Mouse (Mus musculus): ENCODE data around the gene Atxn2. TPM values are rescaled to one million over a fixed set of nuclear protein-coding genes. Genes with fewer than 3 reads are reported as not detected.

The Atxn2 gene
- polyA plus RNA-seq, 1 experiment: 153 TPM

DNA sequence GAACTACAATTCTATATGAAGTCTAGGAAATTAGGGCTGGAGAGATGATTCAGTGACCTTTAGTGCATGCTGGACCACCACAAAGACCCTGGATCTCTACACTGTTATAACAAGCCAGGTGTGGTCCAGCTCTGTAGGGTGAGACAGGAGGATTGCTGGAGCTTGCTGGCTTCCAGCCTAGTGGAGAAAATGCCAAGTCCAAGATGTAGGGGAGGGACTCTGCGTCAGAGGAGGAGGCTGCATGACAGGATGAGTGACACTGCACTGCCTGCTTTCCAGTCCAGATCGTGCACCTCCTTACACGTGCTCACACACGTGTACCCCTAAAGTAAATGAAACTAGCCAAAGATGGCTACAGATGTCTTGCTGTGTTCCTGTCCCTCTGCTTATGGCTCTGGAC lies 48.8 kb downstream of the Atxn2 start:
- DNase-seq (ENCODE audit: extremely low spot score in 1 of 2, low spot score in 1 of 2): no peak

GRCm38 (mm10) chr5:121761459-121761858 lies 50.3 kb downstream of the Atxn2 start:
- no peak for DNase-seq (ENCODE audit: extremely low spot score in 1 of 2, low spot score in 1 of 2)

GRCm38 (mm10) chr5:121762949-121763348 lies 51.8 kb downstream of the Atxn2 start:
- no peak for DNase-seq (ENCODE audit: extremely low spot score in 1 of 2, low spot score in 1 of 2)

GRCm38 (mm10) chr5:121765020-121765419 lies 53.9 kb downstream of the Atxn2 start:
- DNase-seq (ENCODE audit: extremely low spot score in 1 of 2, low spot score in 1 of 2): no peak

DNA sequence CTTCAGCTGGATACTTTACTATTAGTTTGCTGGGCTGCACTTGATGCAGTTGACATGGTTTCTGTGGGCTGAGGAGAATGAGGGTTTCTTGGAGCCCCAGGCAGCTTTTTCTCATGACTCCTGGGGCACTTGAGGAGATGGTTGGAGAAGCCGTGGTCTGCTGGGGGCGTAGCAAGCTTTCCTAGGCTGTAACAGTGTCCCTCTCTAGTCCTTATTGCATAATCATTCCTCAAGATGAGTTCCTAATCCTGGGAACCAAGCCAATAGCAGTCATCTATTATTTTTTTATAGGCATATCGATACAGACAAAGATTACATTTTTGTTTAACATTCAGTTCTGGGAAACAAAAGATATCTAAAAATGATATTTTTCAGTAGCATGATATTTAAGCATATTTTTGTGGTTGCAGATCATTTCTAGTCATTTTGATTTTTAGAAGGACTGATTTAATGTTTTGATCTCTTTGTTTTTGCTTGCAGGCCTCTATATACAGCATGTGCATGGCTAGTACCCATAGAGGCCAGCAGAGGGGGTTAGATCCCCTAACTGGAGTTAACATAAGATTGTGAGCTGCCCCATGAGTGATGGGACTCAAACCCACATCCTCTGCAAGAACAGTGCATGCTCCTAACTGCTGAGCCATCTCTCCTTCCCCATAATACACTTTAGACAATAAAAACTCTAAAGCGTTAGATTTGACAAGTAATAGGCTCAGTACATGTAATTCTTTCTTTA lies 55.1 kb downstream of the Atxn2 start:
- DNase-seq (ENCODE audit: extremely low spot score in 1 of 2, low spot score in 1 of 2): no peak

DNA sequence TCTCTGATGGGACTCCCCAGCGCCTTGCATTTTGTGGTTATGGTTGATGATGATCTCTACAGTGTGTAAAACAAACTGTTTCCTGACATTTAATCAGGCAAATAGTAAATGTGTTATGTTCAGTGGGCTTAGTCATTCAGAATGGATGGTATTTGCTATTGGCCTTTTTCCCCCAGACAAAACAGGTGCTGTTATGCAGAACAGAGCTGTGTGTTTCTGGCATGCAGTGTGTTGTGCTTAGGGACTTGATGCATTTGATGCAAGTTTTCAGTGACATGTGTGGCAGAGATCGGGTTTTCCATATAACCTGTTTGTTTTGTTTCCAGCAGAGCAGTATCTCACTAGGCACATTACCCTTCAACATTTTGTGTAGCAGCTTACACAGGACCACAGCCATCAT lies 56.4 kb downstream of the Atxn2 start:
- no peak for DNase-seq (ENCODE audit: extremely low spot score in 1 of 2, low spot score in 1 of 2)

- no peak for DNase-seq (ENCODE audit: extremely low spot score in 1 of 2, low spot score in 1 of 2)
These were observed 58.7 kb downstream of the Atxn2 start for GRCm38 (mm10) chr5:121769827-121770226.

DNA sequence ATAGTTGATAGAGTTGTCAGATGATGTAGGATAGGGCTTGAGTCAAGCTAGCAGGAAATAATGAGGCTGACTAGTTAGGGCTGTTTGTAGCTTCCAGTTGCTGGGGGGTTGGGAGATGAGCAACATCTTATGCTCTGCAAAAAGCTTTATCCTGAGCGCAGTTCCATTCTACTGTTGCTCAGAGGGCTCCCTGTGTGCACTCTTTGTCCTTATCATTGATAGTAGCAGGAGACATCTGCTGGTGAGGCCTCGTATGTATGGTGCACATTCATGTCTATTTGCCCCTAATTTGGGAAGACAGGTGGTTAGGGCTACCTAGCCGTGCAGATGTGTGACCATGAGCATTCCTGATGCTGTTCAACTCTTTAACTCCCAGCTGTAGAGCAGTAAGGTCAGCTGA lies 60.5 kb downstream of the Atxn2 start:
- no peak for DNase-seq (ENCODE audit: extremely low spot score in 1 of 2, low spot score in 1 of 2)

- DNase-seq (ENCODE audit: extremely low spot score in 1 of 2, low spot score in 1 of 2): peak; percentile 66 to 83
These were observed 67.5 kb downstream of the Atxn2 start for GRCm38 (mm10) chr5:121778485-121779119.

- no peak for DNase-seq (ENCODE audit: extremely low spot score in 1 of 2, low spot score in 1 of 2)
These were observed 69.0 kb downstream of the Atxn2 start for GRCm38 (mm10) chr5:121780180-121780579.

DNA sequence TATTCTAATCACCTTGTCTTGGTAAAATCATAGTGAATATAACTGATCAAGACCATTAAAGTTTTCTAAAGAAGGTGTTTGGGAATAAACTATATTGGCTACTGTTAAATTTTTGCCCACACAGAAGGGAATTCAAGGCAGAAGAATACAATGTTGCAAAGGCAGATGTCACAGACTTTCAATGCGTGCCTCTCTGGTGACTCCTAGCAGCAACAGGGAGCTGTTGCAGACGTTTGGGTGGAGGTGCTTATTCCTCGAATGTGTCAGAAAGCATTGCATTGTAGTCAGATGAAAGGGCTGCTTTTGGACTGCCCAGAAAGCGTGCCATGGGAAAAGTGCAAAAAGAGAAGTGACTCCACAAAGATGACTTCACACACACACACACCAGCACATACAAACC lies 71.3 kb downstream of the Atxn2 start:
- peak in 1 of 2 experiments; percentile 36 for DNase-seq (ENCODE audit: extremely low spot score in 1 of 2, low spot score in 1 of 2)

DNA sequence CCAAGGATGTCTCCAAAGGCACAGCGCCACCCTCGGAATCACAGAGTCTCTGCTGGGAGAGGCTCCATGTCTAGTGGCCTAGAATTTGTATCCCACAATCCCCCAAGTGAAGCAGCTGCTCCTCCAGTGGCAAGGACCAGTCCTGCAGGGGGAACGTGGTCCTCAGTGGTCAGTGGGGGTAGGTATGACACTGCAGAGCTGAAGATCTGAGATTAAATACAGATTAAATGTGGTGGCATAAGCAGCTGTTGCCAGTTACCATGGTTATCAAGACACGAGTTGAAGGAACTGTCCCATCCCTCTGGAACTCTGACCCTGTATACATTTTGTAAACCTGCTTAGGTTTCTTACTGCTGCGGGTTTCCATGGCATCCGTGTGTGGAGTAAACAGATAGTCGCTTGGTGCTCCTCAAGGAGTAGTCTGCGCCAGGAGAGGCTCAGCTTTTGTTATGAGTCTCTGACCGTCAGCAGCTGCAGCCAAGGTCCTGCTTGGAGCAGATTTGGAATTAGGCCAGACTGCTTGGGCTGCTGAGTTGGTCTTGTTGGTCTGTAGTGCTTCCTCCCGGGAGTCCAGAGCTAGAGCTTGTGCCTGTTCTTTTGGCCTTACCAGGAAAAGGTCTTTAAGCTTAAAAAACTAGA lies 72.8 kb downstream of the Atxn2 start:
- no peak for DNase-seq (ENCODE audit: extremely low spot score in 1 of 2, low spot score in 1 of 2)

- no peak for DNase-seq (ENCODE audit: extremely low spot score in 1 of 2, low spot score in 1 of 2)
These were observed 79.9 kb downstream of the Atxn2 start for GRCm38 (mm10) chr5:121791026-121791425.

DNA sequence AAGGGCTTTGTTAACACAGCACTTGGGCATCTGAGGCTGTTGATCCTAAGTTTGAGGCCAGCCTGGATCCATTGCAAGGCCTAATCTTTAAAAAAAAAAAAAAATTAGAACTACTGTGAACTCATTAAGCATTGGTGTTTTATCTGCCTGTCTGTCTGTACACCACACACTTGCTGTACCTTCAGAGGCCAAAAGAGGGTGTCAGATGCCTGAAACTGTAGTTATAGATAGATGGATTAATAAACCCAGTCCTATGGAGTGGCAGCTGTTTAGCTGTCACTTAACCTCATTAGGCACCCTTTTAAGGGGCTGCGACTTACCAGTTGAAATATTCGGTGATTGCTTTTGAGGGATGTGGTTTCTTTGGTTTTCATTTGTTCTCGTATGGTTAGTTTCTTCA lies 84.7 kb downstream of the Atxn2 start:
- DNase-seq (ENCODE audit: extremely low spot score in 1 of 2, low spot score in 1 of 2): no peak

DNA sequence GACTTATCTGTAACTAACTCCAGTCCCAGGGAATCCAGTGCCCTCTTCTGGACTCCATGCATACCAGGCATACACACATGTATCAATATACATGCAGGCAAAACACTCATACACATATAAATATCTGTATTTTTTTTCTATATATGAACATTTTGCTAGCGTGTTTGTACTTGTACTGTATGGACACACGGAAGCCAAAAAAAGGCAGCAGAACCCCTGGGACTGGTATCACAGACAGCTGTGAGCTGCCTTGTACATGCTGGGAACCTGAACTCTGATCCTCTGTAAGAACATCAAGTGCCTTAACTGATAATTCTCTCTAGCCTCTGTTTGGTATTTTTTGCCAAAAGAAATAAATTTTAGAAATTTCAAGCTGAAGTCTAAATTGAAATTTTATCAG lies 87.3 kb downstream of the Atxn2 start:
- DNase-seq (ENCODE audit: extremely low spot score in 1 of 2, low spot score in 1 of 2): no peak

DNA sequence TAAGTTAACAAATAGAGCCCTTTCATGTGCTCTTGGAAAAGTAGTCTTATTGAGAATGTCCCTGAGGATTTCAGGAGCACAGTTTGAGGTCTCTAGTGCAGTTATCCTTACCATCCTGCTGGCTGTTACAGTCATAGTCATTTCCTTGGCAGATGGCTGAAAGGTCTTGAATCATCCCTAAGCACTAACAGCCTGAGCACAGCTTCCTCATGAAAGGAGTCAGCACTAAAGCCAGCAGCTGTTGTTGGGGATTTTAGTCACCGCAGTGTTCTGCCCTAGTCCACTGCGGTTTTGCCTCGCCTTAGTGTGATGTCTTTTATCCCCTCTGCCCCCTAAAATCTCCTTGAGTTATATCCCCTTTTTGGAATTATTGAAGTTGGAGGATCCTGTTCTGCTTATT lies 96.0 kb downstream of the Atxn2 start:
- no peak for DNase-seq (ENCODE audit: extremely low spot score in 1 of 2, low spot score in 1 of 2)

DNA sequence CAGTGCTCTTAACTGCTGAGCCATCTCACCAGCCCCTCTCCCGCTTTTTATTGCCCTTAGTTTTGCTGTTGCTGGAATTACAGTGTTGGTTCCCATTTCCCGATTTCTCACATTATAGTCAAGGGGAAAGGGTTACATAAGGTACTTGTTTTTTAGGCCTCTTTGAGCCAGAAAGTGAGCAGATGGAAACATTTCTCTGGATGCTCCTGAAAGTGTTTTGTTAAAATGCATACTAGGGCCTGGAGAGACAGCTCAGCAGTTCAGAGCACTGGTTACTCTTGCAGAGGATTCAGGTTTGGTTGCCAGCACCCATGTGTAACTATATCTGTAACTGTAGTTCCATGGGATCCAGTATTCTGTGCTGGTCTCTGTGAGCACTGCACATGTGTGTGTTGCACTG lies 97.1 kb downstream of the Atxn2 start:
- no peak for DNase-seq (ENCODE audit: extremely low spot score in 1 of 2, low spot score in 1 of 2)

DNA sequence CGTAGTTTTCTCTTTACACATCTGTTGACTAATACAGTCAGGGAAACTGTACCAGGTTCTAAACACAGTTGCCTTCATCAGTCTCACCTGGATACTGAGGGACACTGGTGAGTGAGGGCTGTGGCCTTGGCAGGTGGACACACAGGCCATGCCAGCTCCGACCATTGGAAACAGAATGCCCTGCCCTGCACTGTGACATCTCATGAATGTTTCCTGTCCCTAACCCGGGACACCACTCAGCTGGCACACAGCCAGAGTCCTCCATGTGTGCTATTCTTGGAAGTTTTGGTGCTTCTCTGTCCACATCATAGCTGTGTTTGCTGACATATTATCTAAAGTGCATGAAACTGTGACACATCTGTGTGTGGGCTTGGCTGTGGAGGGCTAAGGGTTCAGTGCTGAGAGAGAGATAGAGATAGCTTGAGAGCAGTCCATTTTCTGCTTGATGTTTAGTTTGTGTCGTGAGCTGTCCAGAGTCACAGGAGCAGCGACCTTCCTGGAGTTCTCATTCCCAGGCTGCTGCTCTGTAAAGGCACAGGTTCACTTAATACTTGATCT lies 98.6 kb downstream of the Atxn2 start:
- no peak for DNase-seq (ENCODE audit: extremely low spot score in 1 of 2, low spot score in 1 of 2)

DNA sequence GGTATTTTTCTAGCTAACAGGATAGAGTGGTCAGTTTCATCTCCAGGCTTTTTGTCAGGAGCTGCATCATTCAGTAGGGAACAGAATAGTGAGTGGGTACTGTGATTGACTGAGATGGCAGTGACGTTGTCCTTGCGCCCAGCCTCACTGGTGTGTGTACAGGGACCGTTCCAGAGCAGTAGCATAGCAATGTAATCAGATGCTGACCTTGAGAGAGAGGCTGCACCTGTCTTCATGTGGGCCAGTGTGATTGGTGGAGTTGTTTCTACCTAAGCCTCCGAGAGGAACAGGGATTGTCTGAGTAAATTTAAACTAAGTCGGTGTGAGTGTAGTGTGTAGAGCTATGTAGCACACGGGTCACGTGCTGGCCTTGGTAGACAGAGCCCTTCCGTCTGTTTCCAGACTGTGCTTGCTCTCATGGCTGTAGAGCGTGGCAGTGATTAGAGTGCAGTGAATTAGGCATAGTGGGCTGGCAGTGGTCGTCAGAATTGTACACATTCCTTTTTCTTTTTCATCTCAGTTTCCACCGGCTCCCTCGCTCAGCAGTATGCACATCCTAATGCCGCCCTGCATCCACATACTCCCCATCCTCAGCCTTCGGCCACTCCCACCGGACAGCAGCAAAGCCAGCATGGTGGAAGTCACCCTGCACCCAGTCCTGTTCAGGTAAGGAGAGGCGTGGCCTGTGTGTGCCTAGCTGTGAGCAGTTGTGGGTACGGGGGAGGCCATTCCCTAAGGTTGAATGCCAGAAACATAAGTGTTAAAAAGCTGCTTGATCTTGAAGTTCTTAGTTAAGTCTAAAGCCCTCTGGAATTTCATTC lies 99.4 kb downstream of the Atxn2 start:
- no peak for DNase-seq (ENCODE audit: extremely low spot score in 1 of 2, low spot score in 1 of 2)

GRCm38 (mm10) chr5:121811485-121811931 lies 100.4 kb downstream of the Atxn2 start:
- no peak for DNase-seq (ENCODE audit: extremely low spot score in 1 of 2, low spot score in 1 of 2)
